Mouse (Mus musculus): ENCODE results near the gene Mdk. TPM values are rescaled to one million over a fixed set of nuclear protein-coding genes. Genes with fewer than 3 reads are reported as not detected.

Gene Mdk
- polyA plus RNA-seq, 1 experiment from 2014 or later: 128 TPM

GRCm38 (mm10) chr2:91939303-91939935, 7.3 kb upstream of the Mdk start:
- H3K4me3 ChIP-seq (ENCODE audit: low read depth, low read length): no peak overlapping the region
- no peaks in the 10 kb centered on the region for H3K27me3 ChIP-seq (replicated peaks; ENCODE audit: control insufficient read depth, insufficient read depth, low read length)
- no peak for ATAC-seq
- no peaks in the 10 kb centered on the region for H3K4me1 ChIP-seq (replicated peaks; ENCODE audit: control insufficient read depth, insufficient read depth, low read length)
- WGBS: 79% methylated on average over 15 of the region's 15 CpGs
- no peak overlapping the region for H3K4me2 ChIP-seq (replicated peaks; ENCODE audit: low read depth)
- no peak overlapping the region for H3K9ac ChIP-seq (ENCODE audit: low read depth, low read length)
- H3K36me3 ChIP-seq (ENCODE audit: control insufficient read depth, insufficient read depth): peaks cover 91% of the 10 kb centered on the region
- no peaks in the 10 kb centered on the region for H3K9me3 ChIP-seq (ENCODE audit: control insufficient read depth)
- TF ChIP-seq CTCF (IDR thresholded peaks at IDR 0.05; ENCODE audit: low read depth): no peak
- no peak overlapping the region for H3K27ac ChIP-seq (ENCODE audit: low read depth, low read length)

- Histone ChIP-seq H3K9ac (ENCODE audit: low read depth, low read length) (no peak overlapping the region), H3K4me1 (replicated peaks; ENCODE audit: control insufficient read depth, insufficient read depth, low read length) (no peaks in the 10 kb centered on the region), H3K4me3 (ENCODE audit: low read depth, low read length) (no peak overlapping the region), H3K27ac (ENCODE audit: low read depth, low read length) (no peak overlapping the region; the same call in 1 of the 2 replicates), H3K4me2 (replicated peaks; ENCODE audit: low read depth) (no peak overlapping the region), H3K27me3 (replicated peaks; ENCODE audit: control insufficient read depth, insufficient read depth, low read length) (no peaks in the 10 kb centered on the region), H3K36me3 (ENCODE audit: control insufficient read depth, insufficient read depth) (peaks cover 79% of the 10 kb centered on the region), H3K9me3 (ENCODE audit: control insufficient read depth) (no peaks in the 10 kb centered on the region)
- TF ChIP-seq CTCF (IDR thresholded peaks at IDR 0.05; ENCODE audit: low read depth): no peak
- 87% methylated on average over 7 of the region's 7 CpGs for WGBS
- no peak for ATAC-seq
These were observed 4.1 kb upstream of the Mdk start for GRCm38 (mm10) chr2:91936154-91936553.

GRCm38 (mm10) chr2:91934826-91935525, 2.9 kb upstream of the Mdk start:
- Histone ChIP-seq H3K9me3 (ENCODE audit: control insufficient read depth) (no peaks in the 10 kb centered on the region), H3K27ac (ENCODE audit: low read depth, low read length) (0 out of 2 replicates have a peak overlapping the region, but pooled peaks have one; percentile 7), H3K9ac (ENCODE audit: low read depth, low read length) (no peak overlapping the region), H3K27me3 (replicated peaks; ENCODE audit: control insufficient read depth, insufficient read depth, low read length) (no peaks in the 10 kb centered on the region), H3K36me3 (ENCODE audit: control insufficient read depth, insufficient read depth) (peaks cover 69% of the 10 kb centered on the region), H3K4me1 (replicated peaks; ENCODE audit: control insufficient read depth, insufficient read depth, low read length) (no peaks in the 10 kb centered on the region; the same call in 1 of the 2 replicates), H3K4me3 (ENCODE audit: low read depth, low read length) (no peak overlapping the region), H3K4me2 (replicated peaks; ENCODE audit: low read depth) (no peak overlapping the region)
- no peak for TF ChIP-seq CTCF (IDR thresholded peaks at IDR 0.05; ENCODE audit: low read depth)
- 62% methylated on average over 9 of the region's 9 CpGs for WGBS
- ATAC-seq: 0 out of 2 replicates have a peak, but pooled peaks have one; percentile 2

GRCm38 (mm10) chr2:91934016-91934415, 1.9 kb upstream of the Mdk start:
- 37% methylated on average over 8 of the region's 8 CpGs for WGBS
- no peaks in the 10 kb centered on the region for H3K9me3 ChIP-seq (ENCODE audit: control insufficient read depth)
- H3K4me3 ChIP-seq (ENCODE audit: low read depth, low read length): no peak overlapping the region
- H3K4me1 ChIP-seq (replicated peaks; ENCODE audit: control insufficient read depth, insufficient read depth, low read length): no peaks in the 10 kb centered on the region; the same call in 1 of the 2 replicates
- H3K4me2 ChIP-seq (replicated peaks; ENCODE audit: low read depth): no peak overlapping the region
- TF ChIP-seq CTCF (IDR thresholded peaks at IDR 0.05; ENCODE audit: low read depth): no peak
- no peaks in the 10 kb centered on the region for H3K27me3 ChIP-seq (replicated peaks; ENCODE audit: control insufficient read depth, insufficient read depth, low read length)
- H3K36me3 ChIP-seq (ENCODE audit: control insufficient read depth, insufficient read depth): peaks cover 60% of the 10 kb centered on the region
- no peak overlapping the region for H3K9ac ChIP-seq (ENCODE audit: low read depth, low read length)
- ATAC-seq: no peak
- peak overlapping the region; percentile 28; the same call in 1 of the 2 replicates for H3K27ac ChIP-seq (ENCODE audit: low read depth, low read length)

GRCm38 (mm10) chr2:91933471-91933870, 1.4 kb upstream of the Mdk start:
- no peaks in the 10 kb centered on the region for H3K9me3 ChIP-seq (ENCODE audit: control insufficient read depth)
- no peak for TF ChIP-seq CTCF (IDR thresholded peaks at IDR 0.05; ENCODE audit: low read depth)
- H3K9ac ChIP-seq (ENCODE audit: low read depth, low read length): no peak overlapping the region
- no peaks in the 10 kb centered on the region for H3K27me3 ChIP-seq (replicated peaks; ENCODE audit: control insufficient read depth, insufficient read depth, low read length)
- ATAC-seq: no peak
- 48% methylated on average over 9 of the region's 9 CpGs for WGBS
- no peak overlapping the region for H3K4me3 ChIP-seq (ENCODE audit: low read depth, low read length)
- no peaks in the 10 kb centered on the region; the same call in 1 of the 2 replicates for H3K4me1 ChIP-seq (replicated peaks; ENCODE audit: control insufficient read depth, insufficient read depth, low read length)
- H3K36me3 ChIP-seq (ENCODE audit: control insufficient read depth, insufficient read depth): peaks cover 57% of the 10 kb centered on the region
- H3K4me2 ChIP-seq (replicated peaks; ENCODE audit: low read depth): no peak overlapping the region
- H3K27ac ChIP-seq (ENCODE audit: low read depth, low read length): no peak overlapping the region; the same call in 1 of the 2 replicates

- H3K27ac ChIP-seq (ENCODE audit: low read depth, low read length): no peak overlapping the region; the same call in 1 of the 2 replicates
- peaks cover 51% of the 10 kb centered on the region for H3K36me3 ChIP-seq (ENCODE audit: control insufficient read depth, insufficient read depth)
- H3K9ac ChIP-seq (ENCODE audit: low read depth, low read length): no peak overlapping the region
- no peak for TF ChIP-seq CTCF (IDR thresholded peaks at IDR 0.05; ENCODE audit: low read depth)
- WGBS: 17% methylated on average over 6 of the region's 6 CpGs
- ATAC-seq: no peak
- H3K27me3 ChIP-seq (replicated peaks; ENCODE audit: control insufficient read depth, insufficient read depth, low read length): no peaks in the 10 kb centered on the region
- peak overlapping the region; percentile 65 for H3K4me2 ChIP-seq (replicated peaks; ENCODE audit: low read depth)
- no peak overlapping the region for H3K4me3 ChIP-seq (ENCODE audit: low read depth, low read length)
- peaks cover 3% of the 10 kb centered on the region; the same call in 1 of the 2 replicates for H3K4me1 ChIP-seq (replicated peaks; ENCODE audit: control insufficient read depth, insufficient read depth, low read length)
- H3K9me3 ChIP-seq (ENCODE audit: control insufficient read depth): no peaks in the 10 kb centered on the region
These were observed 747 bp upstream of the Mdk start for GRCm38 (mm10) chr2:91932737-91933350.

Measured in intestine, postnatal 0 days (tissue).